Mouse (Mus musculus): ENCODE results near the gene Vezf1. TPM values are rescaled to one million over a fixed set of nuclear protein-coding genes. Genes with fewer than 3 reads are reported as not detected.

The Vezf1 gene
- polyA plus RNA-seq, 1 experiment from 2014 or later, result 18.4 TPM

GRCm38 (mm10) chr11:88068411-88069245 lies 549 bp downstream of the Vezf1 start:
- H3K27ac ChIP-seq, result no peak overlapping the region
- H3K79me2 ChIP-seq (ENCODE audit: inconsistent target), result peaks cover 50% of the 10 kb centered on the region
- peaks cover 4% of the 10 kb centered on the region; the same call in 1 of the 2 replicates for H3K36me3 ChIP-seq (ENCODE audit: inconsistent target)
- WGBS (ENCODE audit: missing documents), result 1% methylated on average over 63 of the region's 92 CpGs
- H3K4me3 ChIP-seq (ENCODE audit: inconsistent target), result peak overlapping the region; percentile 54

- Histone ChIP-seq H3K79me2 (ENCODE audit: inconsistent target) (peaks cover 56% of the 10 kb centered on the region), H3K27ac (no peak overlapping the region), H3K4me3 (ENCODE audit: inconsistent target) (peak overlapping the region; percentile 54), H3K36me3 (ENCODE audit: inconsistent target) (peaks cover 9% of the 10 kb centered on the region; the same call in 1 of the 2 replicates)
- 5% methylated on average over 12 of the region's 12 CpGs for WGBS (ENCODE audit: missing documents)
Observed at GRCm38 (mm10) chr11:88069246-88069570, 1.1 kb downstream of the Vezf1 start.

GRCm38 (mm10) chr11:88070392-88070791 lies 2.3 kb downstream of the Vezf1 start:
- no peak overlapping the region for H3K4me3 ChIP-seq (ENCODE audit: inconsistent target)
- H3K27ac ChIP-seq, result no peak overlapping the region
- peaks cover 18% of the 10 kb centered on the region for H3K36me3 ChIP-seq (ENCODE audit: inconsistent target)
- 14% methylated on average over 4 of the region's 4 CpGs for WGBS (ENCODE audit: missing documents)
- H3K79me2 ChIP-seq (ENCODE audit: inconsistent target), result peaks cover 68% of the 10 kb centered on the region

GRCm38 (mm10) chr11:88071113-88071512 lies 3.0 kb downstream of the Vezf1 start:
- Histone ChIP-seq H3K36me3 (ENCODE audit: inconsistent target) (peaks cover 21% of the 10 kb centered on the region), H3K4me3 (ENCODE audit: inconsistent target) (no peak overlapping the region), H3K79me2 (ENCODE audit: inconsistent target) (peaks cover 75% of the 10 kb centered on the region), H3K27ac (no peak overlapping the region)
- WGBS (ENCODE audit: missing documents), result 93% methylated on average over 5 of the region's 5 CpGs

- H3K4me3 ChIP-seq (ENCODE audit: inconsistent target), result no peak overlapping the region
- H3K79me2 ChIP-seq (ENCODE audit: inconsistent target), result peaks cover 87% of the 10 kb centered on the region
- peaks cover 40% of the 10 kb centered on the region for H3K36me3 ChIP-seq (ENCODE audit: inconsistent target)
- 88% methylated on average over 14 of the region's 14 CpGs for WGBS (ENCODE audit: missing documents)
- H3K27ac ChIP-seq, result no peak overlapping the region
Observed at GRCm38 (mm10) chr11:88073343-88073875, 5.3 kb downstream of the Vezf1 start.

GRCm38 (mm10) chr11:88075701-88076100 lies 7.6 kb downstream of the Vezf1 start:
- 100% methylated on average over 1 of the region's 1 CpGs for WGBS (ENCODE audit: missing documents)
- H3K36me3 ChIP-seq (ENCODE audit: inconsistent target), result peaks cover 63% of the 10 kb centered on the region

GRCm38 (mm10) chr11:88076394-88076793 lies 8.3 kb downstream of the Vezf1 start:
- 100% methylated on average over 1 of the region's 1 CpGs for WGBS (ENCODE audit: missing documents)
- no peak overlapping the region for H3K4me3 ChIP-seq (ENCODE audit: inconsistent target)

More at GRCm38 (mm10) chr11:88075701-88076100, 7.6 kb downstream of the Vezf1 start:
- no peak overlapping the region for H3K4me3 ChIP-seq (ENCODE audit: inconsistent target)
- no peak overlapping the region for H3K27ac ChIP-seq
- H3K79me2 ChIP-seq (ENCODE audit: inconsistent target), result peaks cover 66% of the 10 kb centered on the region

GRCm38 (mm10) chr11:88083699-88084098 lies 15.6 kb downstream of the Vezf1 start:
- Histone ChIP-seq H3K36me3 (ENCODE audit: inconsistent target) (peaks cover 42% of the 10 kb centered on the region), H3K79me2 (ENCODE audit: inconsistent target) (no peaks in the 10 kb centered on the region), H3K4me3 (ENCODE audit: inconsistent target) (no peak overlapping the region), H3K27ac (no peak overlapping the region)
- WGBS (ENCODE audit: missing documents), result 26% methylated on average over 6 of the region's 6 CpGs

More at GRCm38 (mm10) chr11:88076394-88076793, 8.3 kb downstream of the Vezf1 start:
- peaks cover 59% of the 10 kb centered on the region for H3K79me2 ChIP-seq (ENCODE audit: inconsistent target)
- H3K27ac ChIP-seq, result no peak overlapping the region
- peaks cover 70% of the 10 kb centered on the region for H3K36me3 ChIP-seq (ENCODE audit: inconsistent target)

GRCm38 (mm10) chr11:88086737-88087627 lies 18.9 kb downstream of the Vezf1 start:
- Histone ChIP-seq H3K4me3 (ENCODE audit: inconsistent target) (peak overlapping the region; percentile 6; the same call in 1 of the 2 replicates), H3K79me2 (ENCODE audit: inconsistent target) (no peaks in the 10 kb centered on the region), H3K27ac (peak overlapping the region; percentile 21; the same call in 1 of the 2 replicates), H3K36me3 (ENCODE audit: inconsistent target) (peaks cover 10% of the 10 kb centered on the region; the same call in 1 of the 2 replicates)
- WGBS (ENCODE audit: missing documents), result 22% methylated on average over 25 of the region's 25 CpGs

- Histone ChIP-seq H3K4me3 (ENCODE audit: inconsistent target) (no peak overlapping the region), H3K27ac (no peak overlapping the region), H3K36me3 (ENCODE audit: inconsistent target) (no peaks in the 10 kb centered on the region), H3K79me2 (ENCODE audit: inconsistent target) (no peaks in the 10 kb centered on the region)
- WGBS (ENCODE audit: missing documents), result 66% methylated on average over 5 of the region's 5 CpGs
Observed at GRCm38 (mm10) chr11:88089150-88089549, 21.1 kb downstream of the Vezf1 start.

- Histone ChIP-seq H3K79me2 (ENCODE audit: inconsistent target) (no peaks in the 10 kb centered on the region), H3K27ac (no peak overlapping the region), H3K36me3 (ENCODE audit: inconsistent target) (no peaks in the 10 kb centered on the region), H3K4me3 (ENCODE audit: inconsistent target) (no peak overlapping the region)
- 27% methylated on average over 5 of the region's 5 CpGs for WGBS (ENCODE audit: missing documents)
Observed at GRCm38 (mm10) chr11:88090293-88090692, 22.2 kb downstream of the Vezf1 start.

- H3K36me3 ChIP-seq (ENCODE audit: inconsistent target), result no peaks in the 10 kb centered on the region
- H3K27ac ChIP-seq, result no peak overlapping the region
- no peaks in the 10 kb centered on the region for H3K79me2 ChIP-seq (ENCODE audit: inconsistent target)
- WGBS (ENCODE audit: missing documents), result 23% methylated on average over 1 of the region's 1 CpGs
- no peak overlapping the region for H3K4me3 ChIP-seq (ENCODE audit: inconsistent target)
Observed at GRCm38 (mm10) chr11:88091949-88092348, 23.9 kb downstream of the Vezf1 start.

- 48% methylated on average over 4 of the region's 4 CpGs for WGBS (ENCODE audit: missing documents)
- Histone ChIP-seq H3K79me2 (ENCODE audit: inconsistent target) (no peaks in the 10 kb centered on the region), H3K4me3 (ENCODE audit: inconsistent target) (no peak overlapping the region), H3K36me3 (ENCODE audit: inconsistent target) (no peaks in the 10 kb centered on the region), H3K27ac (no peak overlapping the region)
Observed at GRCm38 (mm10) chr11:88097173-88097572, 29.1 kb downstream of the Vezf1 start.

- Histone ChIP-seq H3K36me3 (ENCODE audit: inconsistent target) (no peaks in the 10 kb centered on the region), H3K27ac (no peak within 1 kb of the TSS), H3K4me3 (ENCODE audit: inconsistent target) (peak within 1 kb of the TSS; percentile 10; the same call in 1 of the 2 replicates), H3K79me2 (ENCODE audit: inconsistent target) (no peaks in the 10 kb centered on the region)
- 51% methylated on average over 17 of the region's 17 CpGs for WGBS (ENCODE audit: missing documents)
Observed at GRCm38 (mm10) chr11:88098021-88098729, 30.1 kb downstream of the Vezf1 start, which contains the start of gene Cuedc1. TSS of gene Cuedc1 (plus strand) at chr11:88098058.

Measured in macrophage (primary cell).